Mouse (Mus musculus) stomach, embryonic 16.5 days (tissue): Measurements from ENCODE around the gene Hmbs. TPM values are rescaled to one million over a fixed set of nuclear protein-coding genes. Genes with fewer than 3 reads are reported as not detected.

ENCODE experiments used
- ATAC-seq: fragments of 200-750 bp; cut with Nextera tagmentation; 2 replicates; pipeline ENCODE4 v1.8.0; 2017; ENCODE audit warnings: moderate number of reproducible peaks, moderate TSS enrichment; ENCODE audit not compliant: insufficient read depth, low FRiP score
- H3K27ac ChIP-seq: fragments of 300-500 bp; sonication (generic); 2 replicates; pipeline ENCODE4 v1.5.1; 2014; ENCODE audit warnings: low read length
- H3K27me3 ChIP-seq: fragments of 300-500 bp; sonication (generic); 2 replicates; pipeline ENCODE4 v1.6.1; 2014; ENCODE audit warnings: low read length, control low read depth, mixed read lengths; ENCODE audit not compliant: control insufficient read depth, insufficient read depth
- H3K36me3 ChIP-seq: fragments of 300-500 bp; sonication (generic); 2 replicates; pipeline ENCODE4 v1.6.1; 2014; ENCODE audit warnings: low read length; ENCODE audit not compliant: control insufficient read depth, insufficient read depth
- H3K4me1 ChIP-seq: fragments of 300-500 bp; sonication (generic); 2 replicates; pipeline ENCODE4 v1.6.1; 2014; ENCODE audit warnings: low read length, control low read depth, mixed read lengths; ENCODE audit not compliant: control insufficient read depth, insufficient read depth
- H3K4me2 ChIP-seq: fragments of 300-500 bp; sonication (generic); 2 replicates; pipeline ENCODE4 v1.6.1; 2014; ENCODE audit warnings: low read depth, low read length, mixed read lengths
- H3K4me3 ChIP-seq: fragments of 300-500 bp; sonication (generic); replicated peaks from 2 replicates; pipeline ENCODE4 v1.5.1; 2014; ENCODE audit warnings: mild to moderate bottlenecking, low read length
- H3K9ac ChIP-seq: fragments of 300-500 bp; sonication (generic); 2 replicates; pipeline ENCODE4 v1.6.1; 2014; ENCODE audit warnings: low read length
- H3K9me3 ChIP-seq: fragments of 300-500 bp; sonication (generic); replicated peaks from 2 replicates; pipeline ENCODE4 v1.6.1; 2016; ENCODE audit warnings: low read length, control low read depth; ENCODE audit not compliant: control insufficient read depth
- WGBS: fragments of 180-500 bp; shearing (Covaris S2); extraction: QIAGEN DNeasy Blood & Tissue Kit; methylation state at CpG from one replicate; pipeline ENCODE4 v1.1.7; 2014; 5-methylcytosine and 5-hydroxymethylcytosine counted together
- polyA plus RNA-seq: library from polyadenylated mRNA; unstranded; fragments of >200 nt; fragmentation: Nextera tagmentation; extraction: Ambion mirVana; gene quantifications from 2 replicates; pipeline ENCODE4 v1.2.1, GENCODE M21; 2015

Gene Hmbs
- polyA plus RNA-seq, 1 experiment from 2014 or later = 162 TPM

DNA sequence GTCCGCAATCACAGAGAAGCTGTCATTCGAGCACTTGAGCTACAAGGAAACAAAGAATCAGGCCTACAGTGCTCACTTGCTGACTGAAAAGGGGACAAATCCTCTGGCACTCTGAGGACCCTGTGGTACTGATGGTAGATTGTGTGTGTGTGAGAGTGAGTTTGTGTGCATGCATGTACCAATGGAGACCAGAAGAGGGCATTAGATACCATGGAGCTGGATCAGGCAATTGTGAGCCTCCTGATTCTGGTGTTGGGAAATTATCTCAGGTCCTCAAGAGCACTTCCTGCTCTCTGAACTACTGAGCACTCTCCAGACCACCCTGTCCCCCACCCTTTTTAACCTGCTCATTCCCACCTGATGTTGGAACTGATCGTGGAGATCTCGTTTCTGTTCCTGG, 4.5 kb upstream of the Hmbs start:
- Histone ChIP-seq H3K9ac (no peak overlapping the region), H3K36me3 (peaks cover 35% of the 10 kb centered on the region), H3K4me1 (no peaks in the 10 kb centered on the region; the same call in 1 of the 2 replicates), H3K4me2 (no peak overlapping the region), H3K27ac (no peak overlapping the region), H3K4me3 (no peak overlapping the region), H3K9me3 (no peaks in the 10 kb centered on the region), H3K27me3 (no peaks in the 10 kb centered on the region)
- ATAC-seq = no peak
- WGBS = 94% methylated on average over 4 of the region's 4 CpGs

DNA sequence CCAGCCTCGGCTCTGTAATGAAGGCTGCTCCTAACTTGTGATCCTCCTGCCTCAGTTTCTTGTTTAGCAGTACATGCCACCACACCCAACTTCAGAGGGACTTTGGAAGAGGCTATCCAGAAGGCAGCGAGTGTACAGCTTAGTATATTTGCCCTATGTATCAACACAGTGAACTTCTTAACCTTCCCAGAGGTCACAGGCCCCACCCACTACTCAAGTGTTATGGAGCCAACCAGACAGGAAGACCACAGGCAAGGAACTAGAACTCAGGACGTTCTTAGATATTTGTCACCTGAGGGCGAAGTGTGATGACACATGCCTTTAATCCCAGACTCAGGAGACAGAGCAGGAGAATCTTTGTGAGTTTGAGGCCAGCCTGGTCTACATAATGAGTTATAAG, 3.6 kb upstream of the Hmbs start:
- 85% methylated on average over 4 of the region's 4 CpGs for WGBS
- Histone ChIP-seq H3K4me3 (no peak overlapping the region), H3K9ac (no peak overlapping the region), H3K4me1 (peaks cover 7% of the 10 kb centered on the region; the same call in 1 of the 2 replicates), H3K27me3 (no peaks in the 10 kb centered on the region), H3K4me2 (no peak overlapping the region), H3K36me3 (peaks cover 27% of the 10 kb centered on the region), H3K27ac (no peak overlapping the region), H3K9me3 (no peaks in the 10 kb centered on the region)
- ATAC-seq = no peak

DNA sequence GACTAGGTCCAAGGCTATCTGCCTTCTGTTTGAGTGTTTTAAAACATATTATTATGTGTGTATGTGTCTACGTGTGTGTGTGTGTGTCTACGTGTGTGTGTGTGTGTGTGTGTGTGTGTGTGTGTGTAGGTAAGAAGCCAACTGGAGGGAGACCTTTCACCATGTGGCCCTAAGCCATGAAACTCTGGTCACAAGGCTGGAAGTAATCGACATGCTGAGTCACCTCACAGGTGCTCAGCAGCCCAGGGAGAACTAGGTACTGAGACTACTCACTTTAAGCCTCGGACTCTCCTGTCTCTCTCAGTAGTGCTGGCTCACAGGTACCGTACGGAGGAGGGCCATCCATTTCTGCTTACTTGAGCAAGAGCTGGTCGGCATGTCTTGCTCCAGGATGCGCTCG, 3.1 kb upstream of the Hmbs start:
- H3K9me3 ChIP-seq = no peaks in the 10 kb centered on the region
- H3K4me1 ChIP-seq = peaks cover 12% of the 10 kb centered on the region; the same call in 1 of the 2 replicates
- ATAC-seq = no peak
- H3K9ac ChIP-seq = no peak overlapping the region
- no peak overlapping the region for H3K4me2 ChIP-seq
- H3K27me3 ChIP-seq = no peaks in the 10 kb centered on the region
- peaks cover 22% of the 10 kb centered on the region for H3K36me3 ChIP-seq
- WGBS = 86% methylated on average over 9 of the region's 9 CpGs
- H3K27ac ChIP-seq = no peak overlapping the region
- H3K4me3 ChIP-seq = no peak overlapping the region

DNA sequence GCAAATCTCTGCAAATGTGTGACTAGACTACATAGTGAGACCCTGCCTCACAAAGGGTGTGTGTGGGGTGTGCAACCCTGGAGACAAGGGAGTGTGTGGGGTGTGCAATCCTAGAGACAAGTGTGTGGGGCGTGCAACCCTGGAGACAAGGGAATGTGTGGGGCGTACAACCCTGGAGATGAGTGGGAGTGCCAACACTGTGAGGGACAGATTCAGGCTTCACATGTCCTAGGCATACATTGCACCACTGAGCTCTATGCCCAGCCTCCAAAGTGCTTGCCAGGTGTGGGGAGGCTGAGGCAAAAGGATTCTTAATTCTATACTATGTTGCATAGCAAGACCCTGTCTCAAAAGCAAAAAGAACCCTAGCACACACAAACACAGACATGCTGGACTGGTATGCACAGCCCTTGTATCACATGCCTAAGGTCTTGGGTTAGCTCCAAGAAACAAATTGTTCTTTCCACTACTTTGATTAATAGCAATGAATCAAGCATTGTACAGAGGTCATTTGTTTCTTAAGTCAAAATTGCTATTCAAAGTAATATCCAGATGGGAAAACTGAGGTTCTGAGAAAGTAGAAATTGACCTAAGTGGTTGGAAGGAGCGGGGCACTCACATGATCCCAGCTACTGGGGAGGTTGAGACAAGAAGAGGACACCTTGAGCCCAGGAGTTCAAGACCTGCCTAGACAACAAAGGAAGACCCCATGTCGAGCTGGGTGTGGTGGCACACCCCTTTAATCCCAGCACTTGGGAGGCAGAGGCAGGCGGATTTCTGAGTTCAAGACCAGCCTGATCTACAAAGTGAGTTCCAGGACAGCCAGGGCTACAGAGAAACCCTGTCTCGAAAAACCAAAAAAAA, 1.8 kb upstream of the Hmbs start:
- Histone ChIP-seq H3K4me3 (no peak overlapping the region), H3K9ac (no peak overlapping the region), H3K4me2 (no peak overlapping the region), H3K27me3 (no peaks in the 10 kb centered on the region), H3K36me3 (peaks cover 20% of the 10 kb centered on the region), H3K9me3 (no peaks in the 10 kb centered on the region), H3K4me1 (peaks cover 22% of the 10 kb centered on the region; the same call in 1 of the 2 replicates), H3K27ac (no peak overlapping the region)
- no peak for ATAC-seq
- WGBS = 85% methylated on average over 6 of the region's 6 CpGs

DNA sequence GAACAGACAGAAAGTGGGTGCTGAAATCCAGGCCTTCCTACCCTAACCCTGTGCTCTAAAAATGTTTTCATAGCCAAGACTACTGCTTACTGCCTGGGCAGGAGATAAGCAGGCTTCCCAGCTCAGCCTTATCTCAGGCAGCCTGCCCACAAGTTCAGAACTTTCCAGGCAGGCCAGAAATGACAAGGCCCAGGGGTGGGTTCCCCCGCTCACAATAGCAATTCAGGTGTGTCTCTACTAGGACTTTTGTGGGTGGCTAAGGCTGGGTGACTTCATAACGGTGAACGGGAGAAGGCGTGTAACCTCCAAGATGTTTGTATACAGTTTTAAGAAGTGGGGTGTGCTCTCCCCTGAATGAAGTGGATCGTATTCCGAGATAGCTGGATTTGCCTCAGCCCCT, 738 bp downstream of the Hmbs start:
- peak overlapping the region; percentile 99 for H3K27ac ChIP-seq
- peak overlapping the region; percentile 81 for H3K4me2 ChIP-seq
- H3K4me1 ChIP-seq = peaks cover 22% of the 10 kb centered on the region; the same call in 1 of the 2 replicates
- 5% methylated on average over 6 of the region's 6 CpGs for WGBS
- H3K4me3 ChIP-seq = peak overlapping the region; percentile 96
- peaks cover 5% of the 10 kb centered on the region; the same call in 1 of the 2 replicates for H3K36me3 ChIP-seq
- peak overlapping the region; percentile 94 for H3K9ac ChIP-seq
- H3K9me3 ChIP-seq = no peaks in the 10 kb centered on the region
- H3K27me3 ChIP-seq = no peaks in the 10 kb centered on the region
- ATAC-seq = peak; percentile 22

DNA sequence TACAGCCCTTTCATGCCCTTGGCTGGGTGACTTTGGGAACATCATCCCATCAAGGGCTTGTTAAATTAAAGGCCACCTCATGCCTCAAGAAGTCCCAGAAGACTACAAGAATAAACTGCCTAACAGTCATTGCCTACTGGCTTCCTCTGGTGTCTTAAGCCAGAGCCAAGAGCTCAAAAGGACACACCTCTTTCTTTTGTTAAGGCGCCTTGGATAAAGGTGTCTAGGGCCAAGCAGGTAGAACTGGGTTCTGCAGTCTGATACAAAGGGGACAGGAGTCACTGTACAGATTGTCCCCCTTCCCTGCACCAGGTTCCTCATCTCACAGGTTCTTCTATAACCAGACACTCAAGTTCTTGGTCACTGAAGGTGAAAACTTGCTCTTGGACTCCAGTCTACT, 1.4 kb downstream of the Hmbs start:
- WGBS = 50% methylated on average over 1 of the region's 1 CpGs

DNA sequence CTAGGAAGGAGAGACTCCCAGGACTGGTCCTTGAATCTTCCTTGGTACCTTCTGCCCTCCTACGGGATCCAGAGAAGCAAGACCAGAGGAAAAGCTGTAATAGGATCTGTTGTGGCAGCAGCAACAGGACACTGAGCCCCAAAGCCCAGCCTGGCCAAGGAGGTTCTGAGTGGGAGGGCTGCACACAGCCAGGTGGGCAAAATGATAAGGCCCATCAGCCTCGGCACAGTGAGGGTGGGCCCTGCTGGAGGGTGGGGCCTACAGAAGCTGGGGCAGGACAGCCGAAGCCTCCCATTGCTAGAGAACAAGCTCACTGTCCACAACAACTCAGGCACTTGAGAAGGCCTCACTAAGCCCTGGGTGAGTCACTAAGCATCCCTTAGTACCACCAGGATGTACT, 1.9 kb downstream of the Hmbs start:
- no peaks in the 10 kb centered on the region for H3K9me3 ChIP-seq
- WGBS = 67% methylated on average over 3 of the region's 3 CpGs
- peak overlapping the region; percentile 99 for H3K27ac ChIP-seq
- peak overlapping the region; percentile 81; the same call in 1 of the 2 replicates for H3K4me2 ChIP-seq
- H3K4me3 ChIP-seq = peak overlapping the region; percentile 14
- ATAC-seq = no peak
- H3K36me3 ChIP-seq = 0 out of 2 replicates have a peak, but pooled peaks cover under 1% of the 10 kb centered on the region
- H3K9ac ChIP-seq = peak overlapping the region; percentile 94
- H3K4me1 ChIP-seq = peaks cover 29% of the 10 kb centered on the region
- no peaks in the 10 kb centered on the region for H3K27me3 ChIP-seq

More for the DNA sequence above, 1.4 kb downstream of the Hmbs start:
- H3K36me3 ChIP-seq = no peaks in the 10 kb centered on the region
- peak overlapping the region; percentile 96; the same call in 1 of the 2 replicates for H3K4me3 ChIP-seq
- H3K27me3 ChIP-seq = no peaks in the 10 kb centered on the region
- H3K4me2 ChIP-seq = peak overlapping the region; percentile 81
- peaks cover 24% of the 10 kb centered on the region for H3K4me1 ChIP-seq
- H3K9ac ChIP-seq = peak overlapping the region; percentile 94
- H3K9me3 ChIP-seq = no peaks in the 10 kb centered on the region
- no peak for ATAC-seq
- peak overlapping the region; percentile 99 for H3K27ac ChIP-seq

DNA sequence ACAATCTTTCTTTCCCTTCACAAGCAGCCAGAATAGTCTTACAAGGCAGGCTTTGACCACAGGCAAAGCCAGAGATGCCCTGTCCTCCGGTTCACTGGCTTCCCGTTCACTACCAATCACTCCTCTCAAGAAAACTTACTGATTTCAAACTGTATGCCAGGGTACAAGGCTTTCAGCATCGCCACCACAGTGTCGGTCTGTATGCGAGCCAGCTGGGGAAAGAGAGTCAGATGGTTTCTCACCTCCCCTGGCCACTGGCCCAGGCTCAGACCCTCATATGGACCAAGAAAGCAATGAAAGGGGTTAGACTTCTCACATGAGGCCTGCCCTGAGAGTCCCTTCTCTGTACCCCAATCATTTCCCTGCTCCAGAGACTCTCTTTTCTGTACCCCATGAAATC, 2.5 kb downstream of the Hmbs start:
- peaks cover 35% of the 10 kb centered on the region for H3K4me1 ChIP-seq
- H3K9ac ChIP-seq = peak overlapping the region; percentile 94; the same call in 1 of the 2 replicates
- H3K27me3 ChIP-seq = no peaks in the 10 kb centered on the region
- 0 out of 2 replicates have a peak, but pooled peaks cover 7% of the 10 kb centered on the region for H3K36me3 ChIP-seq
- no peak overlapping the region for H3K4me2 ChIP-seq
- no peak for ATAC-seq
- 91% methylated on average over 5 of the region's 5 CpGs for WGBS
- no peaks in the 10 kb centered on the region for H3K9me3 ChIP-seq
- peak overlapping the region; percentile 99 for H3K27ac ChIP-seq
- H3K4me3 ChIP-seq = peak overlapping the region; percentile 14

DNA sequence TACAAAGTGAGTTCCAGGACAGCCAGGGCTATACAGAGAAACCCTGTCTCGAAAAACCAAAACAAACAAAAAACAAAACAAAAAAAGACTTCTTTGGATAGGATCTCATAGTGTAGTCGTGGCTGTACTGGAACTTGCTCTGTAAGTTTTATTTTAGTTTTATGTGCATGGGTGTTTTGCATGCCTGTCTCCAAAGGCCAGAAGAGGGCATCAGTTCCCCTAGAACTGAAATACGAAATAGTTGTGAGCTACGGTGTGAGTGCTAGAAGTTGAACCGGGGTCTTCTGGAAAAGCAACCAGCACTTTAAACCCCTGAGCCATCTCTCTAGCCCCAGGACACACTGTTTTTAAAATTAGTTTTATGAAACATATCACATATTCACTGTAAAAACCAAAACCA, 5.5 kb downstream of the Hmbs start:
- H3K9ac ChIP-seq = no peak overlapping the region
- no peak for ATAC-seq
- H3K4me2 ChIP-seq = no peak overlapping the region
- no peak overlapping the region for H3K4me3 ChIP-seq
- 0 out of 2 replicates have a peak, but pooled peaks cover 11% of the 10 kb centered on the region for H3K36me3 ChIP-seq
- H3K9me3 ChIP-seq = no peaks in the 10 kb centered on the region
- H3K27me3 ChIP-seq = no peaks in the 10 kb centered on the region
- 81% methylated on average over 5 of the region's 5 CpGs for WGBS
- no peak overlapping the region for H3K27ac ChIP-seq
- peaks cover 38% of the 10 kb centered on the region for H3K4me1 ChIP-seq
